Mouse (Mus musculus): Measurements from ENCODE around the gene Mrpl24.

- TF ChIP-seq POLR2A (IDR thresholded peaks at IDR 0.05; ENCODE audit: insufficient read length, low read depth): no peak
- no peak for TF ChIP-seq MYOD1 (IDR thresholded peaks at IDR 0.05; ENCODE audit: control insufficient read depth in 1 of 3, insufficient read length in 2 of 3, low read depth in 2 of 3)
- TF ChIP-seq POLR2AphosphoS2 (IDR thresholded peaks at IDR 0.05; ENCODE audit: insufficient read length, low read depth): no peak
- no peak for TF ChIP-seq E2F4 (IDR thresholded peaks at IDR 0.05; ENCODE audit: insufficient read depth)
Observed at GRCm38 (mm10) chr3:87942471-87942870, 23.2 kb downstream of the Mrpl24 start.

All from myocyte (in vitro differentiated cells).